Mouse (Mus musculus) stomach, postnatal 0 days (tissue): ENCODE results near the gene Gdpd3. TPM values are rescaled to one million over a fixed set of nuclear protein-coding genes. Genes with fewer than 3 reads are reported as not detected.
A peak's percentile ranks its signal among the peaks of the same experiment; 100 is the strongest.

ENCODE experiments used
- ATAC-seq: fragments of 200-750 bp; cut with Nextera tagmentation; 2 replicates; pipeline ENCODE4 v1.8.0; 2017; ENCODE audit not compliant: low FRiP score, low TSS enrichment
- DNase-seq: peaks from one replicate; pipeline ENCODE4 v3.0.0-alpha.2; 2016; ENCODE audit warnings: low spot score
- H3K27ac ChIP-seq: fragments of 300-500 bp; sonication (generic); replicated peaks from 2 replicates; pipeline ENCODE4 v1.5.1; 2014; ENCODE audit warnings: mild to moderate bottlenecking, control low read depth
- H3K27me3 ChIP-seq: fragments of 300-500 bp; sonication (generic); 2 replicates; pipeline ENCODE4 v1.6.1; 2014; ENCODE audit warnings: low read length; ENCODE audit not compliant: control insufficient read depth, insufficient read depth
- H3K36me3 ChIP-seq: fragments of 300-500 bp; sonication (generic); 2 replicates; pipeline ENCODE4 v1.6.1; 2014; ENCODE audit warnings: low read length, mixed read lengths; ENCODE audit not compliant: control insufficient read depth, insufficient read depth
- H3K4me1 ChIP-seq: fragments of 300-500 bp; sonication (generic); replicated peaks from 2 replicates; pipeline ENCODE4 v1.6.1; 2014; ENCODE audit warnings: antibody characterized with exemption; ENCODE audit not compliant: control insufficient read depth, insufficient read depth
- H3K4me2 ChIP-seq: fragments of 300-500 bp; sonication (generic); replicated peaks from 2 replicates; pipeline ENCODE4 v1.6.1; 2014; ENCODE audit warnings: low read depth, mild to moderate bottlenecking, control low read depth, moderate library complexity
- H3K4me3 ChIP-seq: fragments of 300-500 bp; sonication (generic); 2 replicates; pipeline ENCODE4 v1.5.1; 2014; ENCODE audit warnings: low read depth, low read length, control low read depth
- H3K9ac ChIP-seq: fragments of 300-500 bp; sonication (generic); 2 replicates; pipeline ENCODE4 v1.6.1; 2014; ENCODE audit warnings: mild to moderate bottlenecking, low read length, control low read depth, mixed read lengths
- H3K9me3 ChIP-seq: fragments of 300-500 bp; sonication (generic); 2 replicates; pipeline ENCODE4 v1.6.1; 2016; ENCODE audit warnings: low read length; ENCODE audit not compliant: control insufficient read depth
- CTCF ChIP-seq: IDR thresholded peaks from 2 replicates; pipeline ENCODE4 v1.5.1; 2016; ENCODE audit warnings: antibody characterized with exemption, low read depth, mild to moderate bottlenecking, moderate library complexity
- EP300 ChIP-seq: optimal IDR thresholded peaks from 2 replicates; pipeline ENCODE3; 2016; ENCODE audit warnings: antibody characterized with exemption
- WGBS: fragments of 180-500 bp; shearing (Covaris S2); extraction: QIAGEN DNeasy Blood & Tissue Kit; methylation state at CpG from one replicate; pipeline ENCODE4 v1.1.7; 2014; 5-methylcytosine and 5-hydroxymethylcytosine counted together
- polyA plus RNA-seq: library from polyadenylated mRNA; unstranded; fragments of >200 nt; fragmentation: Nextera tagmentation; extraction: Ambion mirVana; gene quantifications from 2 replicates; pipeline ENCODE4 v1.2.1, GENCODE M21; 2015

The Gdpd3 gene
- polyA plus RNA-seq, 1 experiment from 2014 or later: 51.3 TPM

GRCm38 (mm10) chr7:126759050-126759671 lies 7.0 kb upstream of the Gdpd3 start, which contains the start of gene Mapk3:
TSS of gene Mapk3 (plus strand) at chr7:126759601.
- Histone ChIP-seq H3K9ac (peak within 1 kb of the TSS; percentile 88), H3K9me3 (no peaks in the 10 kb centered on the region), H3K4me3 (peak within 1 kb of the TSS; percentile 82), H3K4me2 (peak within 1 kb of the TSS; percentile 73), H3K4me1 (peaks cover 13% of the 10 kb centered on the region), H3K36me3 (peaks cover 5% of the 10 kb centered on the region; the same call in 1 of the 2 replicates), H3K27me3 (no peaks in the 10 kb centered on the region), H3K27ac (peak within 1 kb of the TSS; percentile 97)
- DNase-seq (peak; percentile 92), ATAC-seq (peak; percentile 59)
- no peak for TF ChIP-seq EP300
- TF ChIP-seq CTCF: peak; percentile 80
- 2% methylated on average over 15 of the region's 38 CpGs for WGBS

GRCm38 (mm10) chr7:126759672-126760390 lies 6.3 kb upstream of the Gdpd3 start:
- Histone ChIP-seq H3K4me3 (peak overlapping the region; percentile 82), H3K4me2 (peak overlapping the region; percentile 73), H3K36me3 (peaks cover 12% of the 10 kb centered on the region), H3K27me3 (no peaks in the 10 kb centered on the region), H3K27ac (peak overlapping the region; percentile 97), H3K9me3 (no peaks in the 10 kb centered on the region), H3K9ac (peak overlapping the region; percentile 88), H3K4me1 (peaks cover 13% of the 10 kb centered on the region)
- under 1% methylated on average over 19 of the region's 24 CpGs for WGBS
- TF ChIP-seq EP300 (no peak), CTCF (no peak)
- peak; percentile 19 for ATAC-seq
- no peak for DNase-seq

GRCm38 (mm10) chr7:126760391-126760802 lies 5.7 kb upstream of the Gdpd3 start:
- Histone ChIP-seq H3K36me3 (peaks cover 14% of the 10 kb centered on the region), H3K27ac (peak overlapping the region; percentile 97), H3K4me2 (peak overlapping the region; percentile 73), H3K27me3 (no peaks in the 10 kb centered on the region), H3K9me3 (no peaks in the 10 kb centered on the region), H3K4me1 (peaks cover 10% of the 10 kb centered on the region), H3K9ac (peak overlapping the region; percentile 88), H3K4me3 (peak overlapping the region; percentile 82)
- peak; percentile 77 for ATAC-seq
- TF ChIP-seq CTCF (no peak), EP300 (no peak)
- peak; percentile 83 for DNase-seq
- WGBS: 4% methylated on average over 3 of the region's 3 CpGs

- no peak for DNase-seq
- no peaks in the 10 kb centered on the region for H3K27me3 ChIP-seq
- H3K27ac ChIP-seq: peak overlapping the region; percentile 97
- H3K4me2 ChIP-seq: peak overlapping the region; percentile 73
- no peak for TF ChIP-seq EP300
- no peak for TF ChIP-seq CTCF
- H3K4me1 ChIP-seq: peaks cover 10% of the 10 kb centered on the region
- ATAC-seq: no peak
- H3K9ac ChIP-seq: peak overlapping the region; percentile 5; the same call in 1 of the 2 replicates
- H3K4me3 ChIP-seq: no peak overlapping the region; the same call in 1 of the 2 replicates
- peaks cover 14% of the 10 kb centered on the region for H3K36me3 ChIP-seq
- 32% methylated on average over 4 of the region's 4 CpGs for WGBS
- no peaks in the 10 kb centered on the region for H3K9me3 ChIP-seq
These were observed 5.2 kb upstream of the Gdpd3 start for GRCm38 (mm10) chr7:126760956-126761355.

- 45% methylated on average over 6 of the region's 6 CpGs for WGBS
- DNase-seq (peak; percentile 77), ATAC-seq (peak; percentile 65)
- no peaks in the 10 kb centered on the region for H3K9me3 ChIP-seq
- peak overlapping the region; percentile 5 for H3K9ac ChIP-seq
- H3K4me1 ChIP-seq: peaks cover 10% of the 10 kb centered on the region
- peak overlapping the region; percentile 38 for H3K4me2 ChIP-seq
- H3K36me3 ChIP-seq: peaks cover 15% of the 10 kb centered on the region
- TF ChIP-seq CTCF: no peak
- TF ChIP-seq EP300: no peak
- H3K27ac ChIP-seq: peak overlapping the region; percentile 97
- no peak overlapping the region for H3K4me3 ChIP-seq
- H3K27me3 ChIP-seq: no peaks in the 10 kb centered on the region
These were observed 4.5 kb upstream of the Gdpd3 start for GRCm38 (mm10) chr7:126761529-126762067.
